Comparison of ENCODE assay signal across 11 mouse cellular contexts in genomic region chr11:107248753-107249152, GRCm38 (mm10). TPM values are rescaled to one million over a fixed set of nuclear protein-coding genes. Genes with fewer than 3 reads are reported as not detected.
A peak's percentile ranks its signal among the peaks of the same experiment; 100 is the strongest.
DNase-seq lines count a peak whose midpoint lies in the region; ATAC-seq and TF ChIP-seq lines count a peak whose summit lies in the region.
"Had no signal": no experiment of that assay in that cellular context is flagged by ENCODE, and none has a peak within 500 bp of the region (broad histone marks: within the 10 kb centered on the region; RNA-seq: fewer than 3 reads in every experiment).

No protein-coding gene starts in this region.

- peak overlapping the region; percentile 71 for H3K27ac ChIP-seq in heart, postnatal 0 days (ENCODE audit: low read depth)
- H3K27ac ChIP-seq: layer of hippocampus, adult 2 months had no signal

- no peak overlapping the region for H3K9ac ChIP-seq in heart, postnatal 0 days (replicated peaks; ENCODE audit: low read depth, low read length)
- H3K9ac ChIP-seq: liver, postnatal 0 days had no signal

- TF ChIP-seq EP300 in heart, postnatal 0 days (IDR thresholded peaks at IDR 0.05; ENCODE audit: low read depth): peak; percentile 84; the same call in 1 of the 2 replicates

- ATAC-seq in heart, postnatal 0 days (ENCODE audit: insufficient read depth, low read depth): peak; percentile 93
- ATAC-seq in erythroid progenitor cell, adult 5-6 weeks (replicated peaks; ENCODE audit: low FRiP score, poor library complexity, severe bottlenecking): no peak
- ATAC-seq: liver, postnatal 0 days had no signal

- intact Hi-C loops in heart, postnatal 25 days (cut with DNase I): no loop called here

- H3K36me3 ChIP-seq in heart, postnatal 0 days (replicated peaks; ENCODE audit: control insufficient read depth, insufficient read depth, low read length): peaks cover 14% of the 10 kb centered on the region

- H3K4me3 ChIP-seq in heart, postnatal 0 days (ENCODE audit: low read depth, low read length): no peak overlapping the region
- H3K4me3 ChIP-seq: layer of hippocampus, adult 2 months had no signal

- H3K4me1 ChIP-seq in heart, postnatal 0 days (ENCODE audit: control insufficient read depth, insufficient read depth): peaks cover 6% of the 10 kb centered on the region; the same call in 1 of the 2 replicates

- H3K27me3 ChIP-seq in heart, postnatal 0 days (ENCODE audit: control insufficient read depth, insufficient read depth, low read length): no peaks in the 10 kb centered on the region
- H3K27me3 ChIP-seq: CH12.LX had no signal

- WGBS in heart, postnatal 0 days: 37% methylated on average over 7 of the region's 7 CpGs

- H3K4me2 ChIP-seq in heart, postnatal 0 days (ENCODE audit: low read depth, low read length): no peak overlapping the region

- no peaks in the 10 kb centered on the region for H3K9me3 ChIP-seq in heart, postnatal 0 days (replicated peaks; ENCODE audit: control insufficient read depth, low read length)

- DNase-seq in heart, adult 11 months: peak; percentile 96
- DNase-seq in heart, postnatal 25 days (ENCODE audit: low spot score): no peak
- peak; percentile 4 for DNase-seq in 3T3-L1 (ENCODE audit: low read depth, low spot score)
- DNase-seq in adrenal gland, postnatal 36 days: peak; percentile 65 to 73
- peak; percentile 71 for DNase-seq in heart, postnatal 0 days (ENCODE audit: low spot score)
- DNase-seq in layer of hippocampus, adult 8-10 months (ENCODE audit: low spot score in 2 of 2): no peak
- no peak for DNase-seq in layer of hippocampus, adult 11-12 months (ENCODE audit: low spot score)
- DNase-seq: liver, postnatal 0 days had no signal

- no peak for TF ChIP-seq CTCF in heart, postnatal 0 days (IDR thresholded peaks at IDR 0.05; ENCODE audit: low read depth)

RNA-seq across cellular contexts. Expression of gene Nol11, which starts 59.6 kb away (rescaled TPM):
- total RNA-seq in heart, postnatal 25 days (2021): 10 to 100 TPM; 17.4 to 17.7 TPM
- 10 to 100 TPM; 23.9 to 24.2 TPM for total RNA-seq in adrenal gland, postnatal 36 days (2021)
- 53.5 and 85.3 TPM in 2 replicates for total RNA-seq in heart, postnatal 0 days (2014; rRNA removed; ENCODE audit: low replicate concordance)
- 25.9 and 27.4 TPM in 2 replicates for polyA plus RNA-seq in heart, postnatal 0 days (2015; fragmentation: Nextera tagmentation; extraction: Ambion mirVana)
- 10 to 100 TPM; 25.2 to 30.5 (median 27.1) TPM for total RNA-seq in layer of hippocampus, adult 8-10 months (2022)
- 8.6 and 10.9 TPM in 2 replicates for total RNA-seq in erythroid progenitor cell, adult 5-6 weeks (2015; ENCODE audit: low replicate concordance)
- 7.9 and 9.5 TPM in 2 replicates for total RNA-seq in erythroid progenitor cell, adult 5-6 weeks (2017; ENCODE audit: low replicate concordance)

Comparison
In these comparisons a context has a peak if more than half of its experiments do, and no peak if none do; other contexts are left out.
1. DNase-seq: peak in heart, adult 11 months (single experiment), 3T3-L1 (single experiment), adrenal gland, postnatal 36 days (2 of 2) and heart, postnatal 0 days (single experiment); none in heart, postnatal 25 days (single experiment), layer of hippocampus, adult 8-10 months (0 of 2) and layer of hippocampus, adult 11-12 months (single experiment).